Mouse (Mus musculus) spleen, adult 2 months (tissue): ENCODE measurements around the gene Scaf11.

Experiments
- CTCF ChIP-seq: fragments of 200-500 bp; IDR thresholded peaks from 2 replicates; pipeline ENCODE4 v1.5.1; 2011; ENCODE audit warnings: mild to moderate bottlenecking, inconsistent platforms; ENCODE audit not compliant: insufficient read depth, insufficient read length, insufficient replicate concordance; ENCODE audit errors: extremely low read depth
- POLR2A ChIP-seq: fragments of 200-500 bp; IDR thresholded peaks from 2 replicates; pipeline ENCODE4 v1.6.1; 2011; ENCODE audit warnings: low read depth, low read length, inconsistent platforms

DNA sequence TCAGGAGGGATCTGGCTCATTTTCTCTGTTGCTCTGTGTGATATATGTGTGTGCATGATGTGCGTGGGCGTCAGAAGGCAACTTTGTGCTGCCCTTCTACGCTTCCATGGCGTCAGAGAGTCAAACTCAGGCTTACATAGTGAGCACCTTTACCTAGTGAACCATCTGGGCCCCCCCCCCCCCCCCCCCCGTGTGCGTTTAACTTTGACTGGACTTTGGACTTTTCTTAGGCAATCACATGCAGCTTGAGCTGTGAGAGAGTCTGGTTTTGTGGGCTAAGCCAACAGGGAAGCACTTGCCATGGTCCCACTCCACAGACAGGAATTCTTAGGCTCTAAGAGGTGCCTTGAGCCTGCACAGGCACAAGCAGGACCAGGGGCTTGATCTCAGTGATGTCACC, 33.6 kb upstream of the Scaf11 start:
- no peak for TF ChIP-seq CTCF
- TF ChIP-seq POLR2A: no peak
